Mouse (Mus musculus) CD4-positive, CD25-positive, alpha-beta regulatory T cell, adult 2 months (primary cell): ENCODE data around the gene Zmynd10.
"Not testable (repeated sequence)": the region's sequence is repeated elsewhere in the genome, so short reads cannot be mapped to it uniquely, and the experiment has no call there.

Experiments used
- DNase-seq: peaks from one replicate; pipeline ENCODE4 v3.0.0-alpha.2; 2012; ENCODE audit warnings: low read depth, low spot score

Zmynd10 gene

DNA sequence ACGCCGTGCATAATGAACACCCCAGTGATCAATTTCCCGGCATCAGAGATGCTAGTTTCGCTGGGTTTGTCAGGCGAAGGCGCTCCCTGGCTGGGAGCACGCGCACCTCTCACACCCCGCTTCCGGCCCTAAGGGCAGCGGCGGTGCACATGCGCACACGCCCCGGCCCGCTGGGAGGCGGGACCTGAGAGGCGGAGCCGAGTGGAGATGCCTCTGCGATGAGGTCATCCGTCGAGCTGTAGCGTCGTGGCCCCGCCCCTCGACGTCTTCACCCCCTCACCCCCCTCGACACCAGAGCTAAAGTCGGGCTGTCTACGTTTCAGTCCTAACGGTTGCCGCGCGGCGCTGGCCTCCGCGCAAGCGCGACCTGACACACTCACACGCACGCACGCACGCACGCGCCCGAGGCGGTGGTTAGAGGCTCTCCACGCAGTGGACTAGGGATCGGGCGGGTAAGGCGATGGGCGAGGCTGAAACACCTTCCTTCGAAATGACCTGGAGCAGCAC lies 7.3 kb downstream of the Zmynd10 start:
- peak; percentile 100 for DNase-seq

DNA sequence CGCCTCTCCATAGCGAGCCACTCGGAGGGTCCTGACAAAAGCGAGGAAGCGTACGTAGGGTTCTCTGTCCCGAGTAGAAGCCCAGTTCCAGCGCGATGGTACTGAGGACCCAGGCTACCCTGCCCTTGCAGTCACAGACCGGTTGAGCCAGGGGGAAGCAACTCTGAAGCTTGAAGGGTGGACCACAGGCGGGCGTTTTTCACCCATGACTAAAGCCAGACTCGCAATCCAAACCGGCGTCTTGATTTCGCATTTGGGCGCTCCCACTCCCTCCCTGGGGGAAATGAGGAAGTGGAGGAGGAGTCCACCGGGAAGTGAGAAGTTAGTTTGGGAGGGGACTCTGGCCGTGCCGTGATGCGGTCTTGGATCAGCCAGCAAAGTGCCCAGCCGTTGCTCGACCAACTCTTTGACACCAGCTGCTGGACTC lies 7.9 kb downstream of the Zmynd10 start:
- DNase-seq, result no peak

DNA sequence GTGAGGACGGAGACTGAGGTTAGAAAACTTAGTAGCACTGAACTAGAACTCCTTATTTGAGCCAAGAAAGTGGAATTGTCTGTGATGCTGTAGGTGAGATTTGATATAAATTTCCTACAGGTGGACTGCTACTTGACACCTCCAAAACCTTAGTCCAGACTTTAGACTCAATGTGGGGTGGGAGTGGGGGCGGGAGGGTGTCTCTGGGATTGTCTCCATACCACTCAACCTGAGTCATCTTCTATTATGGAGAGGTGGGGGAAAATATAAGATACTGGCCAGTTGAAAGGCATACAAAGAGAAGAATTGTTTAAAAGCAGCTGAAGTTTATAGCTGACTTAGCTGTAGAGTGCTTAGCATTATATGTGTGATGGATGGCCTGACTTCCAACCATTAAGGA lies 8.6 kb downstream of the Zmynd10 start:
- no peak for DNase-seq

DNA sequence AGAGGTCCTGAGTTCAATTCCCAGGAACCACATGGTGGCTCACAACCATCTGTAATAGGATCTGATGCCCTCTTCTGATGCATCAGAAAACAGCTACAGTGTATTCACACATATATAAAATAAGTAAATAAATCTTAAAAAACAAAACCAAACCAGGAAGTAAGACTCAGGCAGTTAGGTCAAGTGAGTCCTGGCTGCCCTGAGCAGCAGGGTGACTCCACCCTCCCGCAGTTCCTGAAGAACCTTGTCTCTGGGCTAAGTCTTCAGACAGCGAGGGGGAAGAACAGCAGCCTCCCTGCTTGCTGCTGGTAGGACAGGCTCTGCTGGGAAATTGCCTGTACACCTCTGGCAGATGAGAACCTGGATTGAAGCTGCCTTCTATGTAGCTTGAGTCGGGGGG lies 9.2 kb downstream of the Zmynd10 start:
- DNase-seq, result no peak

DNA sequence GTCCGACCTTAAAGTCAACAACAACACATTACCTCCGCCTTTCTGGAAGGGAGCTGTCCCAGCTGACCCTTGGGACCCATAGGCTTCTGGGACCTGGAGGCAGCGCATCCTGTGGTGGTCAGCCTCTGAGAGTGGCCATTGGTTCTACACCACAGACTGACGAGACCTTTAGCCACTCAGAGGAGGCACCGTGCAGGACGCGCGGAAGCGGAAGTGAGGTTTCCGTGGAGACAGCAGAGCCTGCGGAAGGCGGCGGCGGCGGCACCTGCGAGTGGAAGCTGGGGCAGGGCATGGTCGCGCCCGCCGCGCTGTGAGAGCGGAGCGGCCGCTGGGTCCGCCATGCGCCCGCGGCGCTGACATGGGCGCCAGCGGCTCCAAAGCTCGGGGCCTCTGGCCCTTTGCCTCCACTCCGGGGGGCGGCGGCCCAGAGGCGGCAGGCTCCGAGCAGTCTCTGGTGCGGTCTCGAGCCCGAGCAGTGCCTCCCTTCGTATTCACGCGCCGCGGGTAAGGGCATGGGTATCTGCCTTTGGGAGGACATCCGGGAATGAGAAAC lies 16.0 kb downstream of the Zmynd10 start, which contains the start of gene Tusc2:
TSS of gene Tusc2 (plus strand) at position 227 of the 553 bp plus-strand sequence.
- DNase-seq, result peak; percentile 94

DNA sequence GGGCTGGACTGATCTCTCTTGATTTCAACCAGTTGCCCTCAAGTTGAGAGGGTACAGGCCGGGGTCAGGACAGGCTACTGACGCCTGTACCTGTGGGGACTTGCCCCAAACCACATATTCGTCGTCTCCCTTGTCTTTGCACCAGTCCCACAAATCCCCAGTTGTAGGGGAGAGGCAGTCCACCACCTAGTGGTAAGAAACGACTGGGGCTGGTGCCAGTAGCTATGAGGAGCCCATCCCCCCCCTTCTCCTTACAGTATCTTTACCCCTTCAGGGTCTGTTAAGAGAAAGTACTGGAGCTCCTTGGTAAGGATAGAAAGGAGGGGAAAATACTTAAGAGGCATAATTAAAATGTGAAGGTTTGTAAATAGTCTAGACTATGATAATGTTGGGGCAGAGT lies 18.5 kb downstream of the Zmynd10 start:
- DNase-seq, result not testable (repeated sequence)

DNA sequence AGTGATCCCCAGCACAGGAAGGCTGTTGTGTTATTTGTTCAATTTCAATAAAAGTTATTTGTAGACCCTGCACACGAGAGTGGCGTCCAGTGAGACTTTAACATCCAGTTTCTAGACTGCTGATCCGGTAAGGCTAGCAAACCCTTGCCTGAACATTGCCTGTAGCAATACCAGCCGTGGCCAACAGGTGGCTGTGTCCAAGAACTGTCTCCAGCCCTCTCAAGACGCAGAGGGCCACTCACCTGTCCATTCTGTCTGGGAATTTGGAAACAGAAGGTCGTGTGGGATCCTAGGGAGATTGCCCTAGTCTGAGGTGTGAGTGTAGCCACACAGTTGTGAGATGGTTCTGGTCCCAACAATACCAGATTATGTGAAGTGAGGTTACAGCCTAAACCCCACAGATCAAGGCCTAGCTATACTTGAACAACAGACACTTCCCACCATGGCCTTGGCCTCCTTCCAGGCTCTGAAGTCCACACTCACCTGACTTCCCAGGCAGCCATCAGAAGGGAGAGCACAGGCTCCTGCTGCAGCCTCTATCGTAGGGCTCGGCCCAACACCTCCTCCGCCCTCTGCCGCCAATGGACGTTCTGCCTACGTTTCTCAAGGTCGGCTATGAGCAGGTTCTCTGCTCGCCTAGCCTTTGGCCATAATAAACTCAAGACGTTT lies 19.1 kb downstream of the Zmynd10 start:
- peak; percentile 85 for DNase-seq

DNA sequence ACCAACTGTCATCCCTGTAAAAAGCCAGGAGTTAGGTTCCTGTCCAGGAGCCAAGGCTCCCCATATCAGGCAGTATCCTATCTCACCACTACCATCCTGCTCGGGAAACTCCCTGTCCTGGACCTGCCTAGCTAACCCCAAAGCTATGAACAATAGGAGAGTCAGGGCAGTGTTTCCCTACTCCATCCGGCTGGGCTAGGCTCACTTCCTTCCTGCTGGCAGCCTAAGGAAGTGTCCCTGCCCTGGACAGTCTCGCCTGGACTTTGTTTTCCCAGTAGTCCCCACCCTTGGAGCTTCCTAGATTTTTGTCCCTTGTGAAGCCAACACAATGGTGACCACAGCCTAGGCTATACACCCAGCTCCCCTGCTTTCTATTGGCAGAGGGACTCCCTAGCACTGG lies 19.8 kb downstream of the Zmynd10 start:
- DNase-seq, result no peak

DNA sequence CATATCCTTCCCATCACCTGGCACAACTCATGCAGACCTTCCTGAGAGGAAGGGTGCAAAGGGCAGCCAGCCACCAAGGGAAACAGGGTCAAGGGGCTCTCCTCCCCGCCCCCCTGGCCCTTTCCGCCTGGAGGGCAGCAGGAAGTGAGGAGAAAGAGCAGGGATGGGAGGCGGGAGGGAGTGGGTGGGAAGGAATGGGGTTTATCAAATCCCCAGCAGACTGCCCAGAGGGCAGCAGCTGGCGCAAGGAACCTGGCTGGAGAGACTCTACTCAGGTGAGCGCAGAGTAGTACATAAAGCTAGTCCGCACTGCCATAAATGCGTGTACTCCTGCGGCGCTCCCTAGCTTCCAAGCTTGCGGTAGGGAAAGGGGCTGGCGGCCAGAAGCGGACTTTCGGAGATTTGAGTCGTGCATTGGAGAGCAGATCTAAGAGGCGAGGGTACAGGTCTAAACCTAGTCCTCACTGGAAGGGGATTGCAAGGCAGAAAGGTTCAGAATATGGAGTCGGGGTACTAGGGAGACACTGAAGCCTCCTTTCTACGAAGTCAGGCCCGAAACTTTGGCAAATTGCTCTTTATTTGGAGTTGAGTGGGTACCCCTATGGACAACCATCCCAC lies 20.7 kb downstream of the Zmynd10 start, which contains the start of gene Hyal2:
TSS of gene Hyal2 (plus strand) at position 244 of the 618 bp plus-strand sequence.
- DNase-seq, result no peak

DNA sequence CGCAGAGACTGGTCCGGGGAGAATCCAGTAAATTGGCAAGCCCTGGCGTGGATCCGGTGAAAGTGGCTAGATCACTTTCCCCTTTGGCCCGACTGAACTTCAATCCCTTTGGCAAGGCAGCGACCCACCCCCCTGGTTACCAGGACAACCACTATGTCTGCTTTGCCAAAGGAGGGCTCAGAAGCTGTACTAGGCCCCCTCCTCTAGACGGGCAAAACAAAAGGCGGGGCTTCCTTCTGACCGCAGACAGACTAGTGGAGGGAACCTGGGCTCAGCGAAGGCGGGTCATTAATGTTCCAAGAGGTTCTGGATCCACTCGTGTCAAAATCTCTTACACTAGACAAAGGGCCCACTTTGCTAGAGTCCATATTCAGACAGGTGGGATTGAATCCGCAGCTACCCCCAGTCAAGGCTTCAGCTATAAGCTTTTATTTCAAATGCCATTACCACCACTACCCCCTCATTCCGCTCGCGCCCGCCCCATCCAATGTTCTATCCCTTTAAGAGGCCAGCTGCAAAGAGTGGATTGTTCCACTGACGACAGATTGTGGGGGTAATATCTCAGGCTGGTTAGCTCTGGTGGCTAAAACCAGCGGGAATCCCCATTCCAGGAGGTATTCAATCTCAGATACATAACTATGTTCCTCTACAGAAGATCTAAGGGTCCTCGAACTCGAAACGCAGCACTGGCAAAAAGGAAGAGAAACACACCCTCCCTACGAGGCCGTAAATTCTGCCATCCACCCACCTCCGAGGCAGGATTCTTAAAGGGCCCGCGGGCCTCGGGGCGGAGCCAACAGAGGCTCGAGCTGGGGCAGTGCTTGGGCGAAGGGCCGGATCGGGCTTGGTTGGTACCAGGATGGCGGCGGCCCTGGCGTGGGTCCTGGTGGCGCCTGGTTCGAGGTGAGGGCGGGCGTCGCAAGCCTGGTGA lies 21.5 kb downstream of the Zmynd10 start:
- DNase-seq, result peak; percentile 88

DNA sequence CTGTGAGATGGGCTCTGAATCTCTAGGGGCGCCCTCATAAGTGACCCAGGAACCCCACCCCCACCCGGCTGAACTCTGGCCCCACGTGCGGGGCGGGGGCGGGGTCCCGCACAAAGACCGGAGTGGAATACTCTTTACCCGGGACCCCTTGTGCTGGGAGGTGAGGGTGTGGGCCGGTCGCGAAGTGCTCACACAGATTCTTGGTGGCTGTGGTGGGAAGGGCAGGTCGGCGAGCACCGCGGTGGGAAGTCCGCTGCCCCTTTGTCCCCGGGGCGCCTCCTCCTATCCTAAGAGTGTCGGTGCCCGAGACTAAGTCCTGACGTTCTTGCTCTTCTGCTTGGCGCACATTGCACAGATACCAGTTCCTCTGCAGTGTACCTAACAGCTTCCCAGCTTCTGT lies 22.2 kb downstream of the Zmynd10 start:
- no peak for DNase-seq

DNA sequence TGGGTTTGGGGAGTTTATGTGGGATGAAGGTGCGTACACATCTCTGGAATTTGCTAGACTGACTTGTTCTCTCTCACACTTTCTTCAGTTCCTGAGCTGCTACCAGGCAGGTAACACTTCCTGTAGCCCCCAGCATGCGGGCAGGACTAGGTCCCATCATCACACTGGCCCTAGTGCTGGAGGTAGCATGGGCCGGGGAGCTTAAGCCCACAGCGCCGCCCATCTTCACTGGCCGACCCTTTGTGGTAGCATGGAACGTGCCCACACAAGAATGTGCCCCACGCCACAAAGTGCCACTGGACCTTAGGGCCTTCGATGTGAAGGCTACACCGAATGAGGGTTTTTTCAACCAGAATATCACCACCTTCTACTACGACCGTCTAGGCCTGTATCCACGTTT lies 22.9 kb downstream of the Zmynd10 start:
- DNase-seq, result no peak

DNA sequence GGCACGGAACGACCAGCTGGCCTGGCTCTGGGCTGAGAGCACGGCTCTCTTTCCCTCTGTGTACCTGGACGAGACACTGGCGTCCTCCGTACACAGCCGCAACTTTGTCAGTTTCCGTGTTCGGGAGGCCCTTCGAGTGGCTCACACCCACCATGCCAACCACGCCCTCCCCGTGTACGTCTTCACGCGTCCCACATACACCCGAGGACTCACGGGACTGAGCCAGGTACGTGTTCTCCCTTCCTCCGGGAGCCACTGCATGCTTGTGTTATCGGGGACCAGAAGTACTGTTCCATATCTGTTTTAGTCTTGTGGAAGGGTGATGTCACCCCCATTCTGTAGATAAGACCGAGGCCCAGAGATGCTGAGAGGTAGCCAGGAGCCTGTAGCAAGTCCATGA lies 23.7 kb downstream of the Zmynd10 start:
- DNase-seq, result no peak

DNA sequence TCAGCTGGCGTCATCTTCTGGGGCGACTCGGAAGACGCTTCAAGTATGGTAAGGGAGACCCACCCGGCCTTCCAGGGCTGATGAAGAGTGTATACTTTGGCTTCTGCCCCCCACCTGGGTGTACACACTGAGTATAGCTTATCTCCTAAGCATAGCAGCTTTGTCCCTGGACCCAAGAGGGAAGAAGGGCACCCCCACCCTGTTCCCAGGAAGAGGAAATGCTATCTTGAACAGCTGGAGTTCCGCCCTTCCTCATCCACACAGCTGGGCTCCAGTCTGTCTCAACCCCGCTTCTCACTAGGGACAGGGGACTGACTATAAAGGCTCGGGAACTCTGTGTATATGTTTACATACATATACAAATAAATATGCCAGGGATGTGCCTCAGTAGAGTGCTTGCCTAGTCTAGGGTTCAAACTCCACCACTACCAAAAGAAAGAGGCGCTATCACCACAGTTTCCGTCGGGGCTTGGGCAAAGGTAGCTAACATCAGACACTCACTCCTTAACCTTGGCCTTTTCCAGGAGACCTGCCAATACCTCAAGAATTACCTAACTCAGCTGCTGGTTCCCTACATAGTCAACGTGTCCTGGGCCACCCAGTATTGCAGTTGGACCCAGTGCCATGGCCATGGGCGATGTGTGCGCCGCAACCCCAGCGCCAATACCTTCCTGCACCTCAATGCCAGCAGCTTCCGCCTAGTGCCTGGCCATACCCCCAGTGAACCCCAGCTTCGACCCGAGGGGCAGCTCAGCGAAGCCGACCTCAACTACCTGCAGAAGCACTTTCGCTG lies 24.6 kb downstream of the Zmynd10 start:
- no peak for DNase-seq

DNA sequence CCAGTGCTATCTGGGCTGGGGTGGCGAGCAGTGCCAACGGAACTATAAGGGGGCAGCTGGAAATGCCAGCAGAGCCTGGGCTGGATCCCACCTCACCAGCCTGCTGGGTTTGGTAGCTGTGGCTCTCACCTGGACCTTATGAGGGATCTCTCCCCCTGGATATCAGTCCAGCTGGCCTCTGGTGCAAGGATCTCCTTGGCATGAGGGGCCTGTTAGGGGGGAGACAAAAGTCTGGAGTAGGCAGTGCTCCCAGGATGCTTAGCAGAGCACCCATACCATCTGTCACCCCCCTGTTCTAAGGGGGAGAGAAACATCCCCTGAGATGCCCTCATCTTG lies 25.2 kb downstream of the Zmynd10 start:
- no peak for DNase-seq

DNA sequence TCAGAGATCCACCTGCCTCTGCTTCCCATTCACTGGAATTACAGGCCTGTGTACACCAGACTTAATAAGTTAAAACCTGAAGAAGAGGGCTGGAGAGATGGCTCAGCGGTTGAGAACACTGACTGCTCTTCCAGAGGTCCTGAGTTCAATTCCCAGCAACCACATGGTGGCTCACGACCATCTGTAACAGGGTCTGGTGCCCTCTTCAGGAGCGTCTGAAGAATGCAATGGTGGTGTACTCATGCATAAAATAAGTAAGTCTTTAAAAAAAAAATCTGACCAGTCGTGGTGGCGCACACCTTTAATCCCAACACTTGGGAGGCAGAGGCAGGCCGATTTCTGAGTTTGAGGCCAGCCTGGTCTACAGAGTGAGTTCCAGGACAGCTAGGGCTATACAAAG lies 26.7 kb downstream of the Zmynd10 start:
- not testable (repeated sequence) for DNase-seq

DNA sequence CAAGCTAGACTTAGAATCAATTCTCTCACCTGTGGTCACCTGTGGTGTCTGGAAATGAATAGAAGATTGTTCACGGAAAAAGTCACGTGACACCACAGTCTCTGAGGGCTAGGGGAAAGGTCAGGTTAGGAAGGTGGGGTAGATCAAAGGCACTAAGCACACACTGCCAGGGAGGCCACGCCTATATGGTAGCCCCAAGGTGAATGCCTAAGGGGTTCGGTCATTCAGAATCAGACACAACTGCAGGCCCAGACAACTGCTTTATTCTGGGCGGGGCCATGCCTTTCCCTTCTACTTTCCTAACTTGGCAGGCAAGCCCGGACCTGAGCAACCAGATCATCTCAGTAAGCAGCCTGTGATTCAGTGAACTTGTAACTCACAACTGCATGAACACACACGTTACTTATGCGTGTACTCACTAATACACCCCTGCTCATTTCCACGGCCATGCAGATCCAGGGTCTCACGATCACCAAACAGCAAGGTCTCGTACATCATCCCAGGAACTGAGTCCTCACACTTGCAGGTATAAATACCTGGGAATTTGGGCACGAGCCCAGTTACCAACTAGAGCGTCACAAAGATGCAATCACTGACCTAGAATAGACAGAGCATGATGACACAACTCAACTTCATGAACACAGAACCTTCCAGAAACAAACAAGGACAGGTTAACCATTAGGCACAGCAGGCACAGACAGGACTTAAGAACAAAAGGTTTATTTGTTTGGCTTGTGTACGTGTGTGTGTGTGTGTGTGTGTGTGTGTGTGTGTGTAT lies 28.7 kb downstream of the Zmynd10 start:
- DNase-seq, result no peak

DNA sequence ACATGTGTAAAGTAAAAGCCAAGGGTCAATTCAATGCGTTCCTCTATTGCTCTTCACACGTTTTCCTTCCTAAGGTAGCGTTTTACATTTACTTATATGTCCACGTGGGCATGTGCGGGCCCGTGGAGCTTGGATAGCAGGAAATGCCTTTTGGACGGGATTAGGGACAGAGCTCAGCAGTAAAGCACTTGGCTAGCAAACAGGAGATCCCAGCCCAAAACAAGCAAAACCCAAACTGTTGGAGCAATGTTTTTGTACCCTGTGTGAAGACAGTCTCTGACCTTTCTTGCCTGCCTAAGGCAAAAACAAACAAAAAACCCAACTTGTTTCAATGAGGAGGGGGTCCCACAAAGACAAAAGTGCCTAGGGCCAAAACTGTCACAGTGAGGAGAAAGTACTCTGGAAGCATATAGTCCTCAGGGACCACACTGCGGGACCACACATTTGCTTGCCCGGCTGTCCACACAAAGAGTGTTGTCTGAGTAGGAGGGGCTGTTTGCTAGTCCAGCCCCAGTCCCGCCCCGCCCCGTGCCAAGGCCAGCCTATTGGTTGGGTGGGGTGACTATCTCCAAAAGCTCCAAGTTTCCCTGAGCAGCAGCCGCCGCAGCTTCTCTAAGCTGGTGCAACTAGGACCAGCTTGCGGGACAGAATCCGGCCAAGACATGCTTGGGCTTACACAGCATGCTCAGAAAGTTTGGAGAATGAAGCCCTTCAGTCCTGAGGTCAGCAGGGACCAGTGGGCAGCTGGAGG lies 29.4 kb downstream of the Zmynd10 start, which contains the start of gene Hyal1:
TSS of gene Hyal1 (plus strand) at position 571 of the 751 bp plus-strand sequence.
- DNase-seq, result no peak

DNA sequence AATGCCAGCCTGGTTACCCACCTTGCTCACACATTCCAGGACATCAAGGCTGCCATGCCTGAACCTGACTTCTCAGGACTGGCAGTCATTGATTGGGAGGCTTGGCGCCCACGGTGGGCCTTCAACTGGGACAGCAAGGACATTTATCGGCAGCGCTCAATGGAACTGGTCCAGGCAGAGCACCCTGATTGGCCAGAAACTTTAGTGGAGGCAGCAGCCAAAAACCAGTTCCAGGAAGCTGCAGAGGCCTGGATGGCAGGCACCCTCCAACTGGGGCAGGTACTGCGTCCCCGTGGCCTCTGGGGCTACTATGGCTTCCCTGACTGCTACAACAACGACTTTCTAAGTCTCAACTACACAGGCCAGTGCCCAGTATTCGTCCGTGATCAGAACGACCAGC lies 30.8 kb downstream of the Zmynd10 start:
- no peak for DNase-seq
